Mouse (Mus musculus): ENCODE data around the gene Zfp654. TPM values are rescaled to one million over a fixed set of nuclear protein-coding genes. Genes with fewer than 3 reads are reported as not detected.
"Not testable (repeated sequence)": the region's sequence is repeated elsewhere in the genome, so short reads cannot be mapped to it uniquely, and the experiment has no call there.

Zfp654 gene
- total RNA-seq, 1 experiment = 19.4 TPM

DNA sequence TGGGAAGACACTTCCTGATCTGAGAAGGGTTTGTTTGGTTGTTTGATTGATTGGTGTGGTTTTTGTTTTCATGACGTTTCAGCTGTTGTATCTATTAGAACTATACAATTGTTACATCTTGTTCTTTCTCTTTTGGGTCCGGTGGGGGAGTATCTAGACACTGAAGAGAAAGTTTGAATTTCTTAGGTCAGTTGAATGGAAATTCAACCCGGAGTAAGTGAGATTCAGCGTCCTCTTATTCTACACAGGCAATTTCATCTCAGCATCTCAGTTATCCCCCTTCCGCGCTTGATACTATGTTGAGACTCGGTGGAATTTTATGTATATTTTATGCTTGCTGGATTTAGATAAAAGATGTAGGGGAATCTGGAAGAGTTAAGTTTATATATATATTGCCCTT is 21.4 kb upstream of the Zfp654 start:
- no peak overlapping the region for H3K9ac ChIP-seq (ENCODE audit: insufficient read depth, low read depth, low read length, poor library complexity, severe bottlenecking)
- in situ Hi-C loops (cut with MboI; ENCODE audit: low sequenced_read_pairs in 2 of 2, unreplicated experiment in 2 of 2) = no loop called here
- no peak for DNase-seq (ENCODE audit: low read depth, low spot score)
- H3K4me3 ChIP-seq (ENCODE audit: insufficient read depth in 1 of 2, low read depth in 1 of 2, low read length in 2 of 2, poor library complexity in 1 of 2, severe bottlenecking in 1 of 2) = no peak overlapping the region
- H3K36me3 ChIP-seq (ENCODE audit: control insufficient read depth, insufficient read depth, low read length, poor library complexity, severe bottlenecking) = no peaks in the 10 kb centered on the region
- TF ChIP-seq MAFK (IDR thresholded peaks at IDR 0.05; ENCODE audit: insufficient read depth, low read depth, low read length) = no peak
- peaks cover 0 to 4% of the 10 kb centered on the region in 2 experiments; a peak in 1 of 4 replicates for H3K4me1 ChIP-seq (ENCODE audit: control insufficient read depth in 2 of 2, insufficient read depth in 2 of 2, low read length in 2 of 2, poor library complexity in 1 of 2)
- no peak overlapping the region; the same call in 1 of the 2 replicates for H3K27ac ChIP-seq (ENCODE audit: insufficient read depth, low read depth, low read length, poor library complexity, severe bottlenecking)
- no peaks in the 10 kb centered on the region; the same call in 1 of the 2 replicates for H3K9me3 ChIP-seq (ENCODE audit: control insufficient read depth, insufficient read depth, low read depth, low read length)

DNA sequence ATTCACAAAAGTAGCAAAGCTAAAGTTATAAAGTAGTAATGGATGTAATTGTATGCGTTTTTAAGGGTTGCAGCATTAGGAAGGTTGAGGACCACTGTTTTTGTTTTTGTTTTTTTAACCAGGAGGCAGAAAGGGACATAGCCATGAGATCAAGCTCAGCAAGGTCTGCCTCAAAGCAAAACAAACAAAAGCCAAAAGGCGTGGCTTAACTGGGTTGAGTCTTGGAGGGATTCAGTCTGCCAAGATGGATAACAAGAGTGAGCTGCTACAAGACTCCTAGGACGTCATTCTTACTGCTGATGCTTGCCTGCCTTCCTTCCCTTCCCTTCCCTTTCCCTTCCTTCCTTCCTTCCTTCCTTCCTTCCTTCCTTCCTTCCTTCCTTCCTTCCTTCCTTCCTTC is 20.8 kb upstream of the Zfp654 start:
- no peak for DNase-seq (ENCODE audit: low read depth, low spot score)
- H3K36me3 ChIP-seq (ENCODE audit: control insufficient read depth, insufficient read depth, low read length, poor library complexity, severe bottlenecking) = no peaks in the 10 kb centered on the region
- H3K9ac ChIP-seq (ENCODE audit: insufficient read depth, low read depth, low read length, poor library complexity, severe bottlenecking) = no peak overlapping the region
- H3K9me3 ChIP-seq (ENCODE audit: control insufficient read depth, insufficient read depth, low read depth, low read length) = no peaks in the 10 kb centered on the region; the same call in 1 of the 2 replicates
- no peak overlapping the region for H3K4me3 ChIP-seq (ENCODE audit: insufficient read depth in 1 of 2, low read depth in 1 of 2, low read length in 2 of 2, poor library complexity in 1 of 2, severe bottlenecking in 1 of 2)
- peaks cover 0 to 3% of the 10 kb centered on the region in 2 experiments; a peak in 1 of 4 replicates for H3K4me1 ChIP-seq (ENCODE audit: control insufficient read depth in 2 of 2, insufficient read depth in 2 of 2, low read length in 2 of 2, poor library complexity in 1 of 2)
- TF ChIP-seq MAFK (IDR thresholded peaks at IDR 0.05; ENCODE audit: insufficient read depth, low read depth, low read length) (no peak), ZNF384 (IDR thresholded peaks at IDR 0.05; ENCODE audit: low read depth, low read length) (no peak), ZC3H11A (IDR thresholded peaks at IDR 0.05; ENCODE audit: borderline replicate concordance, low read depth, low read length) (no peak), CHD2 (IDR thresholded peaks at IDR 0.05; ENCODE audit: low read depth, low read length) (no peak), HCFC1 (IDR thresholded peaks at IDR 0.05; ENCODE audit: borderline replicate concordance, insufficient read depth, low read length) (no peak)
- in situ Hi-C loops (cut with MboI; ENCODE audit: low sequenced_read_pairs in 2 of 2, unreplicated experiment in 2 of 2) = no loop called here
- H3K27ac ChIP-seq (ENCODE audit: insufficient read depth, low read depth, low read length, poor library complexity, severe bottlenecking) = no peak overlapping the region

DNA sequence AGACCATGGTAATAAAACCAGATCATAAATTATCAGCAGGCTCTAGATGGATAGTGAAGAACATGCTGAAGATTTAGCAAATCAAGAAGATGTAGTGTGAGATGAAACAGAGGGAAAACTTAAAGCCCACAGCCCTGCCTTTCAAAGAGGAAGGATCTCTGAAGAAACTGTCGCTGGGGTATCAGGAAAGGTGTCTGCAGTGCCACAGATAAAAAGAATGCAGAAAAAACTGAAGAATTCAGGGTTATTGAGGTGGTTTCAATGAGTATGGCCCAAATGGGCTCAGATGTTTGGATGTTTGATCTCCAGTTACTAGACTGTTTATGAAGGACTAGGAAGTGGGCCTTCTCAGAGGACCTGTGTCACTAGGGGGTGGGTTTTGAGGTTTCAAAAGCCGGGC is 18.2 kb upstream of the Zfp654 start:
- H3K4me3 ChIP-seq (ENCODE audit: insufficient read depth in 1 of 2, low read depth in 1 of 2, low read length in 2 of 2, poor library complexity in 1 of 2, severe bottlenecking in 1 of 2) = no peak overlapping the region
- in situ Hi-C loops (cut with MboI; ENCODE audit: low sequenced_read_pairs in 2 of 2, unreplicated experiment in 2 of 2) = no loop called here
- TF ChIP-seq HCFC1 (IDR thresholded peaks at IDR 0.05; ENCODE audit: borderline replicate concordance, insufficient read depth, low read length) (no peak), ZNF384 (IDR thresholded peaks at IDR 0.05; ENCODE audit: low read depth, low read length) (no peak), MAFK (IDR thresholded peaks at IDR 0.05; ENCODE audit: insufficient read depth, low read depth, low read length) (no peak), CHD2 (IDR thresholded peaks at IDR 0.05; ENCODE audit: low read depth, low read length) (no peak), ZC3H11A (IDR thresholded peaks at IDR 0.05; ENCODE audit: borderline replicate concordance, low read depth, low read length) (no peak)
- H3K4me1 ChIP-seq (ENCODE audit: control insufficient read depth in 2 of 2, insufficient read depth in 2 of 2, low read length in 2 of 2, poor library complexity in 1 of 2) = no peaks in the 10 kb centered on the region
- no peak overlapping the region for H3K27ac ChIP-seq (ENCODE audit: insufficient read depth, low read depth, low read length, poor library complexity, severe bottlenecking)
- no peak overlapping the region for H3K9ac ChIP-seq (ENCODE audit: insufficient read depth, low read depth, low read length, poor library complexity, severe bottlenecking)
- H3K36me3 ChIP-seq (ENCODE audit: control insufficient read depth, insufficient read depth, low read length, poor library complexity, severe bottlenecking) = no peaks in the 10 kb centered on the region
- no peak for DNase-seq (ENCODE audit: low read depth, low spot score)
- peaks cover 1% of the 10 kb centered on the region for H3K9me3 ChIP-seq (ENCODE audit: control insufficient read depth, insufficient read depth, low read depth, low read length)

DNA sequence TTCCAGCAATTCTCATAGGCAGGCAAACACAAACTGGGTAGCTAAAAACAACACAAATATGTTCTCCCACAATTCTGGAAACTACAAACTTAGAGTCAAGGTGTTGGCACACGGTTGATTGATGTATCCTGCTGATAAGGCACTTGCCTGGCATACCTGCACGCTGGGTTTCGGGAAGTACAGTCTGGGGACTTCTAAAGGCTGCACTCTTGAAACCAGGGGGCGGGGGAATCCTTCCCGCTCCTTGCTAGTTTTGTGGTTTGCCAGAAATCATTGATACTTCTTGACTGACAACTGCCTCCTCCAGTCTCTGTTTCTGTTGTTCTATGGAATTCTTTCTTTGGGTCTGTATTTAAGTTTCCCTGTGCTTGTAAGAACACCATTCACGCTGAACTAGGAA is 17.2 kb upstream of the Zfp654 start:
- Histone ChIP-seq H3K9ac (ENCODE audit: insufficient read depth, low read depth, low read length, poor library complexity, severe bottlenecking) (no peak overlapping the region), H3K27ac (ENCODE audit: insufficient read depth, low read depth, low read length, poor library complexity, severe bottlenecking) (no peak overlapping the region), H3K36me3 (ENCODE audit: control insufficient read depth, insufficient read depth, low read length, poor library complexity, severe bottlenecking) (no peaks in the 10 kb centered on the region), H3K4me3 (ENCODE audit: insufficient read depth in 1 of 2, low read depth in 1 of 2, low read length in 2 of 2, poor library complexity in 1 of 2, severe bottlenecking in 1 of 2) (no peak overlapping the region), H3K9me3 (ENCODE audit: control insufficient read depth, insufficient read depth, low read depth, low read length) (peaks cover 1% of the 10 kb centered on the region; the same call in 1 of the 2 replicates), H3K4me1 (ENCODE audit: control insufficient read depth in 2 of 2, insufficient read depth in 2 of 2, low read length in 2 of 2, poor library complexity in 1 of 2) (no peaks in the 10 kb centered on the region)
- no peak for DNase-seq (ENCODE audit: low read depth, low spot score)
- in situ Hi-C loops (cut with MboI; ENCODE audit: low sequenced_read_pairs in 2 of 2, unreplicated experiment in 2 of 2) = no loop called here
- TF ChIP-seq ZNF384 (IDR thresholded peaks at IDR 0.05; ENCODE audit: low read depth, low read length) (no peak), HCFC1 (IDR thresholded peaks at IDR 0.05; ENCODE audit: borderline replicate concordance, insufficient read depth, low read length) (no peak), ZC3H11A (IDR thresholded peaks at IDR 0.05; ENCODE audit: borderline replicate concordance, low read depth, low read length) (no peak), CHD2 (IDR thresholded peaks at IDR 0.05; ENCODE audit: low read depth, low read length) (no peak), MAFK (IDR thresholded peaks at IDR 0.05; ENCODE audit: insufficient read depth, low read depth, low read length) (no peak)

DNA sequence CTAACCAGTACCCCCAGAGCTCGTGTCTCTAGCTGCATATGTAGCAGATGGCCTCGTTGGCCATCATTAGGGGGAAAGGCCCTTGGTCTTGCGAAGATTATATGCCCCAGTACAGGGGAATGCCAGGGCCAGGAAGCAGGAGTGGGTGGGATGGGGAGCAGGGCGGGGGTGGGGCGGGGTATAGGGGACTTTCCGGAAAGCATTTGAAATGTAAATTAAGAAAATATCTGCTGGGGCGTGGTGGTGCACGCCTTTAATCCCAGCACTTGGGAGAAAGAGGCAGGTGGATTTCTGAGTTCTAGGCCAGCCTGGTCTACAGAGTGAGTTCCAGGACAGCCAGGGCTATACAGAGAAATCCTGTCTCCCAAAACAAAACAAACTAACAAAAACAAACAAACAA is 14.4 kb upstream of the Zfp654 start:
- H3K9ac ChIP-seq (ENCODE audit: insufficient read depth, low read depth, low read length, poor library complexity, severe bottlenecking); DNase-seq (ENCODE audit: low read depth, low spot score); H3K4me3 ChIP-seq (ENCODE audit: insufficient read depth in 1 of 2, low read depth in 1 of 2, low read length in 2 of 2, poor library complexity in 1 of 2, severe bottlenecking in 1 of 2); in situ Hi-C loops (cut with MboI; ENCODE audit: low sequenced_read_pairs in 2 of 2, unreplicated experiment in 2 of 2); H3K9me3 ChIP-seq (ENCODE audit: control insufficient read depth, insufficient read depth, low read depth, low read length); H3K4me1 ChIP-seq (ENCODE audit: control insufficient read depth in 2 of 2, insufficient read depth in 2 of 2, low read length in 2 of 2, poor library complexity in 1 of 2); H3K36me3 ChIP-seq (ENCODE audit: control insufficient read depth, insufficient read depth, low read length, poor library complexity, severe bottlenecking): not testable (repeated sequence)
- H3K27ac ChIP-seq (ENCODE audit: insufficient read depth, low read depth, low read length, poor library complexity, severe bottlenecking) = peak overlapping the region; percentile 71; the same call in 1 of the 2 replicates
